11 mouse cellular contexts compared by ENCODE assay signal in the genomic region with DNA sequence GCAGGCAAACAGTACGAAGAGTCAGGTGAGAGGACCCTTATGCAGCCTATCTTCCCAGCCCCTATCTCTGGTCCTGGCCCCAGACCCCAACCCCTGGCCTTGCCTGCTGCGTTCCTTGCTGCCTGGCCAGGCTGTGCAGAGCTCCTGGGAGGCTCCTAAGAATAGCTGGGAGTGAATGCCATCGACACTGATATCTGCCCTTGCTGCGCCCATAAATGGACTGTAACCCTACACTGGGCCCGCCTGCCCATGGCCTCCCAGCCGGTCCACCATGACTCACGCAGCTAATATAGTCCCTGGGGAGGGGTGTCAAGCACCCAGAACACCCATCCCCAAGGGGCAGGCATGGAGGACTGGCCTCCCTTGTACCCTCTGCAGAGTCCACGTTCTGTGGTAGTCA. TPM values are rescaled to one million over a fixed set of nuclear protein-coding genes. Genes with fewer than 3 reads are reported as not detected.
A peak's percentile ranks its signal among the peaks of the same experiment; 100 is the strongest.
DNase-seq lines count a peak whose midpoint lies in the region; ATAC-seq and TF ChIP-seq lines count a peak whose summit lies in the region.
"Had no signal": no experiment of that assay in that cellular context is flagged by ENCODE, and none has a peak within 500 bp of the region (broad histone marks: within the 10 kb centered on the region; RNA-seq: fewer than 3 reads in every experiment).

Ldb3 (minus strand) TSS at position 185 of the 400 bp plus-strand sequence.

- H3K79me2 ChIP-seq in heart, adult 2 months (replicated peaks; ENCODE audit: control insufficient read depth, insufficient read depth, low read length), result no peaks in the 10 kb centered on the region

- TF ChIP-seq CTCF in heart, adult 2 months (IDR thresholded peaks at IDR 0.05), result no peak
- no peak for TF ChIP-seq CTCF in intestine, postnatal 0 days (IDR thresholded peaks at IDR 0.05; ENCODE audit: low read depth)

- H3K4me1 ChIP-seq in heart, adult 2 months (ENCODE audit: control insufficient read depth, insufficient read depth, low read length), result peaks cover 10% of the 10 kb centered on the region
- peaks cover 12% of the 10 kb centered on the region for H3K4me1 ChIP-seq in intestine, postnatal 0 days (replicated peaks; ENCODE audit: control insufficient read depth, insufficient read depth, low read length)
- H3K4me1 ChIP-seq in kidney, embryonic 16.5 days (ENCODE audit: insufficient read depth, low read length), result peaks cover 3% of the 10 kb centered on the region; the same call in 1 of the 2 replicates
- H3K4me1 ChIP-seq: midbrain, embryonic 15.5 days had no signal

- ATAC-seq in intestine, postnatal 0 days, result peak; percentile 74
- ATAC-seq in kidney, embryonic 16.5 days (ENCODE audit: low FRiP score, low TSS enrichment), result no peak; the same call in 1 of the 2 replicates
- ATAC-seq: hindbrain, postnatal 0 days; midbrain, embryonic 15.5 days; Patski had no signal

- peak within 1 kb of the TSS; percentile 60 for H3K4me3 ChIP-seq in heart, adult 2 months
- no peak within 1 kb of the TSS for H3K4me3 ChIP-seq in intestine, postnatal 0 days (ENCODE audit: low read depth, low read length)
- H3K4me3 ChIP-seq in kidney, embryonic 16.5 days (ENCODE audit: low read length), result no peak within 1 kb of the TSS
- H3K4me3 ChIP-seq: midbrain, embryonic 15.5 days had no signal

- 0 out of 2 replicates have a peak, but pooled peaks have one; percentile 51 for TF ChIP-seq EP300 in heart, adult 2 months (IDR thresholded peaks at IDR 0.05; ENCODE audit: insufficient read depth, low read depth, low read length)

- peak within 1 kb of the TSS; percentile 45 for H3K4me2 ChIP-seq in intestine, postnatal 0 days (replicated peaks; ENCODE audit: low read depth)
- no peak within 1 kb of the TSS for H3K4me2 ChIP-seq in kidney, embryonic 16.5 days (replicated peaks; ENCODE audit: low read depth, low read length)
- H3K4me2 ChIP-seq: midbrain, embryonic 15.5 days had no signal

- H3K9ac ChIP-seq in heart, adult 2 months (ENCODE audit: low read depth, low read length), result peak within 1 kb of the TSS; percentile 86
- H3K9ac ChIP-seq in intestine, postnatal 0 days (ENCODE audit: low read depth, low read length), result peak within 1 kb of the TSS; percentile 45
- no peak within 1 kb of the TSS for H3K9ac ChIP-seq in kidney, embryonic 16.5 days (replicated peaks; ENCODE audit: low read length)
- H3K9ac ChIP-seq: midbrain, embryonic 15.5 days had no signal

- H3K27ac ChIP-seq in heart, adult 2 months, result peak within 1 kb of the TSS; percentile 98
- H3K27ac ChIP-seq in intestine, postnatal 0 days (ENCODE audit: low read depth, low read length), result peak within 1 kb of the TSS; percentile 90
- H3K27ac ChIP-seq in kidney, embryonic 16.5 days (ENCODE audit: low read length), result no peak within 1 kb of the TSS
- H3K27ac ChIP-seq: hindbrain, postnatal 0 days; midbrain, embryonic 15.5 days had no signal

- peak; percentile 98 for TF ChIP-seq POLR2A in heart, adult 2 months (IDR thresholded peaks at IDR 0.05; ENCODE audit: insufficient read depth, low read depth, low read length)

- peak; percentile 48 for DNase-seq in NIH3T3 (ENCODE audit: low read depth)
- DNase-seq in adrenal gland, postnatal 14 days, result peak; percentile 59
- peak; percentile 70 to 85 for DNase-seq in heart, adult 2 months
- no peak for DNase-seq in right cerebral cortex, postnatal 36 days (ENCODE audit: low spot score in 2 of 2)
- DNase-seq in retina, postnatal 1 day, result no peak
- DNase-seq: liver had no signal

- H3K36me3 ChIP-seq in heart, adult 2 months (ENCODE audit: control insufficient read depth, insufficient read depth, low read length), result no peaks in the 10 kb centered on the region
- H3K36me3 ChIP-seq in intestine, postnatal 0 days (ENCODE audit: control insufficient read depth, insufficient read depth), result no peaks in the 10 kb centered on the region
- no peaks in the 10 kb centered on the region for H3K36me3 ChIP-seq in kidney, embryonic 16.5 days (ENCODE audit: insufficient read depth, low read length)
- H3K36me3 ChIP-seq: midbrain, embryonic 15.5 days had no signal

- H3K9me3 ChIP-seq in intestine, postnatal 0 days (ENCODE audit: control insufficient read depth), result no peaks in the 10 kb centered on the region
- H3K9me3 ChIP-seq in kidney, embryonic 16.5 days (ENCODE audit: low read length), result no peaks in the 10 kb centered on the region
- H3K9me3 ChIP-seq: midbrain, embryonic 15.5 days had no signal

- 46% methylated on average over 8 of the region's 8 CpGs for WGBS in heart, adult 2 months
- WGBS in intestine, postnatal 0 days, result 23% methylated on average over 8 of the region's 8 CpGs
- 34% methylated on average over 8 of the region's 8 CpGs for WGBS in kidney, embryonic 16.5 days

- no peaks in the 10 kb centered on the region for H3K27me3 ChIP-seq in heart, adult 2 months (ENCODE audit: control insufficient read depth, insufficient read depth, low read length)
- H3K27me3 ChIP-seq in intestine, postnatal 0 days (replicated peaks; ENCODE audit: control insufficient read depth, insufficient read depth, low read length), result no peaks in the 10 kb centered on the region
- no peaks in the 10 kb centered on the region for H3K27me3 ChIP-seq in kidney, embryonic 16.5 days (ENCODE audit: insufficient read depth, low read length)
- H3K27me3 ChIP-seq: midbrain, embryonic 15.5 days; Patski had no signal

- intact Hi-C loops in heart, adult 2 months (cut with DNase I), result no loop called here

RNA-seq across cellular contexts. Expression of gene Ldb3, which starts in this region (rescaled TPM):
- 0.44 and 1.2 TPM in 2 replicates for total RNA-seq in adrenal gland, postnatal 14 days (2021)
- 1,000 to 10,000 TPM in 1 of 2 experiments, 100 to 1,000 TPM in 1; 940 to 1,084 TPM for total RNA-seq in heart, adult 2 months (2021)
- 1,077 and 1,138 TPM in 2 replicates for polyA plus RNA-seq in heart, adult 2 months (2012; rRNA removed)
- 15.2 and 16.2 TPM in 2 replicates for polyA plus RNA-seq in intestine, postnatal 0 days (2015; fragmentation: Nextera tagmentation; extraction: Ambion mirVana)
- polyA plus RNA-seq in kidney, embryonic 16.5 days (2015; fragmentation: Nextera tagmentation; extraction: Ambion mirVana), result 2.2 and 2.3 TPM in 2 replicates

Comparison
In these comparisons a context has a peak if more than half of its experiments do, and no peak if none do; other contexts are left out.
1. RNA of gene Ldb3 (total RNA-seq): 940 to 1,084 TPM in heart, adult 2 months; 0.44 to 1.2 TPM in adrenal gland, postnatal 14 days; every median in the first group is over 100 times any median in the second.
2. RNA of gene Ldb3 (polyA plus RNA-seq): 1,077 to 1,138 TPM in heart, adult 2 months; 15.2 to 16.2 TPM in intestine, postnatal 0 days and 2.2 to 2.3 TPM in kidney, embryonic 16.5 days; every median in the first group is over 10 times any median in the second.
3. DNase-seq: peak in NIH3T3 (single experiment), adrenal gland, postnatal 14 days (single experiment) and heart, adult 2 months (2 of 2); none in right cerebral cortex, postnatal 36 days (0 of 2) and retina, postnatal 1 day (single experiment).